Mouse (Mus musculus) stomach, postnatal 0 days (tissue): ENCODE data around the gene Trim40. TPM values are rescaled to one million over a fixed set of nuclear protein-coding genes. Genes with fewer than 3 reads are reported as not detected.

ENCODE experiments used
- ATAC-seq: fragments of 200-750 bp; cut with Nextera tagmentation; 2 replicates; pipeline ENCODE4 v1.8.0; 2017; ENCODE audit not compliant: low FRiP score, low TSS enrichment
- DNase-seq: peaks from one replicate; pipeline ENCODE4 v3.0.0-alpha.2; 2016; ENCODE audit warnings: low spot score
- H3K27ac ChIP-seq: fragments of 300-500 bp; sonication (generic); replicated peaks from 2 replicates; pipeline ENCODE4 v1.5.1; 2014; ENCODE audit warnings: mild to moderate bottlenecking, control low read depth
- H3K27me3 ChIP-seq: fragments of 300-500 bp; sonication (generic); 2 replicates; pipeline ENCODE4 v1.6.1; 2014; ENCODE audit warnings: low read length; ENCODE audit not compliant: control insufficient read depth, insufficient read depth
- H3K36me3 ChIP-seq: fragments of 300-500 bp; sonication (generic); 2 replicates; pipeline ENCODE4 v1.6.1; 2014; ENCODE audit warnings: low read length, mixed read lengths; ENCODE audit not compliant: control insufficient read depth, insufficient read depth
- H3K4me1 ChIP-seq: fragments of 300-500 bp; sonication (generic); replicated peaks from 2 replicates; pipeline ENCODE4 v1.6.1; 2014; ENCODE audit warnings: antibody characterized with exemption; ENCODE audit not compliant: control insufficient read depth, insufficient read depth
- H3K4me2 ChIP-seq: fragments of 300-500 bp; sonication (generic); replicated peaks from 2 replicates; pipeline ENCODE4 v1.6.1; 2014; ENCODE audit warnings: low read depth, mild to moderate bottlenecking, control low read depth, moderate library complexity
- H3K4me3 ChIP-seq: fragments of 300-500 bp; sonication (generic); 2 replicates; pipeline ENCODE4 v1.5.1; 2014; ENCODE audit warnings: low read depth, low read length, control low read depth
- H3K9ac ChIP-seq: fragments of 300-500 bp; sonication (generic); 2 replicates; pipeline ENCODE4 v1.6.1; 2014; ENCODE audit warnings: mild to moderate bottlenecking, low read length, control low read depth, mixed read lengths
- H3K9me3 ChIP-seq: fragments of 300-500 bp; sonication (generic); 2 replicates; pipeline ENCODE4 v1.6.1; 2016; ENCODE audit warnings: low read length; ENCODE audit not compliant: control insufficient read depth
- CTCF ChIP-seq: IDR thresholded peaks from 2 replicates; pipeline ENCODE4 v1.5.1; 2016; ENCODE audit warnings: antibody characterized with exemption, low read depth, mild to moderate bottlenecking, moderate library complexity
- EP300 ChIP-seq: optimal IDR thresholded peaks from 2 replicates; pipeline ENCODE3; 2016; ENCODE audit warnings: antibody characterized with exemption
- WGBS: fragments of 180-500 bp; shearing (Covaris S2); extraction: QIAGEN DNeasy Blood & Tissue Kit; methylation state at CpG from one replicate; pipeline ENCODE4 v1.1.7; 2014; 5-methylcytosine and 5-hydroxymethylcytosine counted together
- polyA plus RNA-seq: library from polyadenylated mRNA; unstranded; fragments of >200 nt; fragmentation: Nextera tagmentation; extraction: Ambion mirVana; gene quantifications from 2 replicates; pipeline ENCODE4 v1.2.1, GENCODE M21; 2015

The Trim40 gene
- polyA plus RNA-seq, 1 experiment from 2014 or later, result 1.0 TPM

- no peaks in the 10 kb centered on the region for H3K27me3 ChIP-seq
- ATAC-seq (peak; percentile 20; the same call in 1 of the 2 replicates), DNase-seq (peak; percentile 69)
- no peaks in the 10 kb centered on the region for H3K4me1 ChIP-seq
- no peaks in the 10 kb centered on the region for H3K9me3 ChIP-seq
- WGBS, result 31% methylated on average over 12 of the region's 12 CpGs
- peak overlapping the region; percentile 64 for H3K4me2 ChIP-seq
- peak overlapping the region; percentile 76; the same call in 1 of the 2 replicates for H3K4me3 ChIP-seq
- H3K9ac ChIP-seq, result peak overlapping the region; percentile 18; the same call in 1 of the 2 replicates
- H3K27ac ChIP-seq, result peak overlapping the region; percentile 99
- H3K36me3 ChIP-seq, result no peaks in the 10 kb centered on the region
- TF ChIP-seq CTCF, result peak; percentile 37
- TF ChIP-seq EP300, result no peak
Observed at GRCm38 (mm10) chr17:36835591-36836426, 54.1 kb downstream of the Trim40 start.

DNA sequence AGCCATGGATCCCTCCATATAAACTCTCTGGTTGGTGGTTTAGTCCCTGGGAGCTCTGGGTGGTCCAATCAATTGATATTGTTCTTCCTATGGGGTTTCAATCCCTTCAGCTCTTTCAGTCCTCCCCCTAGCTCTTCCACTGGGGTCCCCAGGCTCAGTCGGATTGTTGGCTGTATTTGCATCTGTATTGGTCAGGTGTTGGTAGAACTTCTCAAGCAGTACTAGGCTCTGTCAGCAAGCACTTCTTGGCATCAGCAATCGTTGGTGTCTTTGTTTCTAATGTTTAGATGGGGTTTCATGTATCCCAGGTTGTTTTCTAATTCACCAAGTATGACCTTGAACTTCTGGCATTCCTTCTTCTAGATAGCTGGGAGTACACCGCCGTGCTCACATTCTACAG, 57.2 kb downstream of the Trim40 start:
- no peak for DNase-seq
- Histone ChIP-seq H3K4me3 (no peak overlapping the region), H3K4me1 (no peaks in the 10 kb centered on the region), H3K36me3 (no peaks in the 10 kb centered on the region), H3K27ac (no peak overlapping the region), H3K27me3 (no peaks in the 10 kb centered on the region), H3K9ac (no peak overlapping the region), H3K9me3 (no peaks in the 10 kb centered on the region), H3K4me2 (no peak overlapping the region)
- 53% methylated on average over 4 of the region's 4 CpGs for WGBS
- TF ChIP-seq CTCF (no peak), EP300 (no peak)
- ATAC-seq, result no peak

Other genes with a start within 250 kb of the Trim40 start
- gene H2-M9, start 247.5 kb downstream of the Trim40 start, polyA plus RNA-seq, result not detected in 2 replicates
- gene H2-M1, start 217.9 kb downstream of the Trim40 start, polyA plus RNA-seq, result not detected in 2 replicates
- gene H2-M10.5, start 117.2 kb downstream of the Trim40 start, polyA plus RNA-seq, result not detected in 2 replicates
- gene H2-M10.6, start 78.0 kb downstream of the Trim40 start, polyA plus RNA-seq, result not detected in 2 replicates
- gene Trim26, start 53.0 kb downstream of the Trim40 start, polyA plus RNA-seq, result 22.9 and 24.0 TPM in 2 replicates
- gene Trim15, start 22.9 kb downstream of the Trim40 start, polyA plus RNA-seq, result 2.0 and 2.1 TPM in 2 replicates
- gene Trim10, start 20.5 kb downstream of the Trim40 start, polyA plus RNA-seq, result 0.28 and 0.32 TPM in 2 replicates
- 1.4 and 1.8 TPM in 2 replicates for gene Trim31, start 8.0 kb upstream of the Trim40 start, polyA plus RNA-seq
- 48.9 and 53.1 TPM in 2 replicates for gene Rnf39, start 52.8 kb upstream of the Trim40 start, polyA plus RNA-seq
- 77.9 and 79.7 TPM in 2 replicates for gene Ppp1r11, start 61.6 kb upstream of the Trim40 start, polyA plus RNA-seq
- 49.4 and 58.6 TPM in 2 replicates for gene Znrd1, start 68.4 kb upstream of the Trim40 start, polyA plus RNA-seq
- gene Znrd1as, start 68.5 kb upstream of the Trim40 start, polyA plus RNA-seq, result 4.5 and 5.2 TPM in 2 replicates
- gene 2410137M14Rik, start 91.1 kb upstream of the Trim40 start, polyA plus RNA-seq, result not detected in 2 replicates
- 0.05 and 0.08 TPM in 2 replicates for gene H2-M5, start 99.4 kb upstream of the Trim40 start, polyA plus RNA-seq
- 9.9 and 10.0 TPM in 2 replicates for gene Zfp57, start 111.0 kb upstream of the Trim40 start, polyA plus RNA-seq
- gene Mog, start 133.3 kb upstream of the Trim40 start, polyA plus RNA-seq, result 0.08 TPM in 1 of 2 replicates, not detected in the other
- gene Gabbr1, start 155.8 kb upstream of the Trim40 start, polyA plus RNA-seq, result 3.8 and 4.3 TPM in 2 replicates
- not detected in 2 replicates for gene Olfr90, start 198.4 kb upstream of the Trim40 start, polyA plus RNA-seq
- not detected in 2 replicates for gene Olfr91, start 208.2 kb upstream of the Trim40 start, polyA plus RNA-seq
- gene Olfr92, start 230.0 kb upstream of the Trim40 start, polyA plus RNA-seq, result not detected in 2 replicates